Mouse (Mus musculus) adrenal gland, adult 10 weeks (tissue): ENCODE results near the gene Hcn4. TPM values are rescaled to one million over a fixed set of nuclear protein-coding genes. Genes with fewer than 3 reads are reported as not detected.

ENCODE experiments used
- polyA plus RNA-seq: library from polyadenylated mRNA; stranded (reverse); fragments of 350-450 nt; fragmentation: Illumina TruSeq; extraction: RNeasy Lipid Tissue Mini Kit (QIAGEN cat#74804); gene quantifications from one replicate; pipeline ENCODE4 v1.2.3, GENCODE M21; 2014; ENCODE audit warnings: low read depth, low replicate concordance

The Hcn4 gene
- polyA plus RNA-seq, result 0.52 TPM

GRCm38 (mm10) chr9:58823139-58823917 lies at the start of gene Hcn4:
TSS of gene Hcn4 (plus strand) at chr9:58823412.

Other genes with a start within 250 kb of the Hcn4 start
- gene Nptn, start 241.2 kb upstream of the Hcn4 start, polyA plus RNA-seq, result 642 TPM
- gene Rec114, start 79.4 kb upstream of the Hcn4 start, polyA plus RNA-seq, result 1.5 TPM
- 65.4 TPM for gene Neo1, start 213.0 kb downstream of the Hcn4 start, polyA plus RNA-seq